Mouse (Mus musculus) lung, postnatal 10 days (tissue): Measurements from ENCODE around the gene Rnps1.
"Not testable (repeated sequence)": the region's sequence is repeated elsewhere in the genome, so short reads cannot be mapped to it uniquely, and the experiment has no call there.

Source experiments
- DNase-seq: peaks from one replicate; pipeline ENCODE4 v3.0.0; 2021

The Rnps1 gene

GRCm38 (mm10) chr17:24414230-24414976, at the start of gene Rnps1:
Rnps1 (plus strand) TSS chr17:24414565.
- peak; percentile 97 for DNase-seq

GRCm38 (mm10) chr17:24365863-24366262, 48.5 kb upstream of the Rnps1 start:
- peak; percentile 63 for DNase-seq

GRCm38 (mm10) chr17:24375094-24375712, 39.2 kb upstream of the Rnps1 start:
- DNase-seq, result peak; percentile 32

GRCm38 (mm10) chr17:24375886-24376285, 38.5 kb upstream of the Rnps1 start:
- no peak for DNase-seq

GRCm38 (mm10) chr17:24378496-24378895, 35.9 kb upstream of the Rnps1 start:
- no peak for DNase-seq

GRCm38 (mm10) chr17:24383789-24384188, 30.6 kb upstream of the Rnps1 start:
- peak; percentile 64 for DNase-seq

- peak; percentile 34 for DNase-seq
Observed at GRCm38 (mm10) chr17:24388711-24389110, 25.7 kb upstream of the Rnps1 start.

- peak; percentile 74 for DNase-seq
Observed at GRCm38 (mm10) chr17:24389865-24390264, 24.5 kb upstream of the Rnps1 start.

GRCm38 (mm10) chr17:24391149-24391548, 23.2 kb upstream of the Rnps1 start:
- DNase-seq, result peak; percentile 31

GRCm38 (mm10) chr17:24393527-24393926, 20.8 kb upstream of the Rnps1 start:
- no peak for DNase-seq

- peak; percentile 57 for DNase-seq
Observed at GRCm38 (mm10) chr17:24394456-24394855, 19.9 kb upstream of the Rnps1 start.

- DNase-seq, result no peak
Observed at GRCm38 (mm10) chr17:24402371-24402770, 12.0 kb upstream of the Rnps1 start.

GRCm38 (mm10) chr17:24407116-24407803, 7.1 kb upstream of the Rnps1 start:
- no peak for DNase-seq

GRCm38 (mm10) chr17:24413557-24414211, 681 bp upstream of the Rnps1 start:
- DNase-seq, result peak; percentile 38

- DNase-seq, result no peak
Observed at GRCm38 (mm10) chr17:24415011-24415410, 646 bp downstream of the Rnps1 start.

GRCm38 (mm10) chr17:24416051-24416652, 1.8 kb downstream of the Rnps1 start:
- DNase-seq, result no peak

- no peak for DNase-seq
Observed at GRCm38 (mm10) chr17:24423114-24423513, 8.7 kb downstream of the Rnps1 start.

GRCm38 (mm10) chr17:24424489-24424888, 10.1 kb downstream of the Rnps1 start:
- DNase-seq, result no peak

GRCm38 (mm10) chr17:24425326-24425725, 11.0 kb downstream of the Rnps1 start:
- DNase-seq, result not testable (repeated sequence)

GRCm38 (mm10) chr17:24425905-24426304, 11.5 kb downstream of the Rnps1 start:
- DNase-seq, result no peak

- peak; percentile 99 for DNase-seq
Observed at GRCm38 (mm10) chr17:24426471-24427169, 12.3 kb downstream of the Rnps1 start, which contains the start of gene Eci1. Eci1 (plus strand) TSS chr17:24426641.

GRCm38 (mm10) chr17:24427170-24427557, 12.8 kb downstream of the Rnps1 start:
- no peak for DNase-seq
